Mouse (Mus musculus): ENCODE measurements around the gene Lnpep.
A peak's percentile ranks its signal among the peaks of the same experiment; 100 is the strongest.

Gene Lnpep

GRCm38 (mm10) chr17:17609523-17609922 is 15.3 kb downstream of the Lnpep start:
- no peak for DNase-seq (ENCODE audit: low read depth, low spot score)

GRCm38 (mm10) chr17:17608416-17608988 is 16.3 kb downstream of the Lnpep start:
- no peak for DNase-seq (ENCODE audit: low read depth, low spot score)

- DNase-seq (ENCODE audit: low read depth, low spot score), result no peak
Observed at GRCm38 (mm10) chr17:17604554-17604953, 20.3 kb downstream of the Lnpep start.

- DNase-seq (ENCODE audit: low read depth, low spot score), result no peak
Observed at GRCm38 (mm10) chr17:17603609-17604008, 21.2 kb downstream of the Lnpep start.

- no peak for DNase-seq (ENCODE audit: low read depth, low spot score)
Observed at GRCm38 (mm10) chr17:17602786-17603185, 22.1 kb downstream of the Lnpep start.

GRCm38 (mm10) chr17:17602330-17602729 is 22.5 kb downstream of the Lnpep start:
- no peak for DNase-seq (ENCODE audit: low read depth, low spot score)

GRCm38 (mm10) chr17:17600804-17601252 is 24.0 kb downstream of the Lnpep start:
- DNase-seq (ENCODE audit: low read depth, low spot score), result no peak

- no peak for DNase-seq (ENCODE audit: low read depth, low spot score)
Observed at GRCm38 (mm10) chr17:17600001-17600400, 24.8 kb downstream of the Lnpep start.

GRCm38 (mm10) chr17:17598355-17598754 is 26.5 kb downstream of the Lnpep start:
- no peak for DNase-seq (ENCODE audit: low read depth, low spot score)

- DNase-seq (ENCODE audit: low read depth, low spot score), result no peak
Observed at GRCm38 (mm10) chr17:17592926-17593325, 31.9 kb downstream of the Lnpep start.

- no peak for DNase-seq (ENCODE audit: low read depth, low spot score)
Observed at GRCm38 (mm10) chr17:17587333-17588047, 37.4 kb downstream of the Lnpep start.

GRCm38 (mm10) chr17:17585115-17585514 is 39.7 kb downstream of the Lnpep start:
- DNase-seq (ENCODE audit: low read depth, low spot score), result no peak

GRCm38 (mm10) chr17:17583896-17584295 is 41.0 kb downstream of the Lnpep start:
- no peak for DNase-seq (ENCODE audit: low read depth, low spot score)

- DNase-seq (ENCODE audit: low read depth, low spot score), result no peak
Observed at GRCm38 (mm10) chr17:17581234-17581633, 43.6 kb downstream of the Lnpep start.

- DNase-seq (ENCODE audit: low read depth, low spot score), result no peak
Observed at GRCm38 (mm10) chr17:17576399-17576798, 48.5 kb downstream of the Lnpep start.

- peak; percentile 67 for DNase-seq (ENCODE audit: low read depth, low spot score)
Observed at GRCm38 (mm10) chr17:17567071-17567470, 57.8 kb downstream of the Lnpep start.

- DNase-seq (ENCODE audit: low read depth, low spot score), result no peak
Observed at GRCm38 (mm10) chr17:17548958-17549357, 75.9 kb downstream of the Lnpep start.

- DNase-seq (ENCODE audit: low read depth, low spot score), result no peak
Observed at GRCm38 (mm10) chr17:17531338-17531737, 93.5 kb downstream of the Lnpep start.

- DNase-seq (ENCODE audit: low read depth, low spot score), result no peak
Observed at GRCm38 (mm10) chr17:17516384-17517016, 108.3 kb downstream of the Lnpep start.

- no peak for DNase-seq (ENCODE audit: low read depth, low spot score)
Observed at GRCm38 (mm10) chr17:17506677-17507076, 118.2 kb downstream of the Lnpep start.

GRCm38 (mm10) chr17:17499278-17499677 is 125.6 kb downstream of the Lnpep start:
- no peak for DNase-seq (ENCODE audit: low read depth, low spot score)

- no peak for DNase-seq (ENCODE audit: low read depth, low spot score)
Observed at GRCm38 (mm10) chr17:17498848-17499247, 126.0 kb downstream of the Lnpep start.

- DNase-seq (ENCODE audit: low read depth, low spot score), result no peak
Observed at GRCm38 (mm10) chr17:17496730-17497129, 128.1 kb downstream of the Lnpep start.

Measured in forelimb bud, embryonic 11.5 days (tissue).